Mouse (Mus musculus): ENCODE measurements around the gene Rrp1b. TPM values are rescaled to one million over a fixed set of nuclear protein-coding genes. Genes with fewer than 3 reads are reported as not detected.

Rrp1b gene
- total and polyA plus RNA-seq, 3 experiments = 60.9 to 149 (median 76.7) TPM

DNA sequence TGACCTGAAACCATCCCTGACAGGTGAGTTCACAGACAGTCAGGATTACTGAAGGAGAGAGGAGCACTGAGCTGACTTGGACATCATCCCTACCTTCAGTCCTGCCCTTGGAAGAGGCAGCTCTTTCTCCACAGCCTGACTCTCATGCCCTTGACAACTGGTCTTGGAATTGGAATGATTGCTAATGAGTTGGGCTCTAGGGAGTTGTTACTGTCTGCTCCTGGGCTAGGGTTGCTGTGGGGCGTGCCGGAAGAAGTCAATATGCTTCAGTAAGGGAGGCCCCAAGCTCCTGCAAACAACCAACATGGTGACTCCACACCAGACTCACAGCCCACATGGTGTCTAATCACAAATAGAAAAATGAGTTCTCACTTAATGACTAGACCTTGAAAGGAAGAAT, 21.9 kb downstream of the Rrp1b start:
- no peak for DNase-seq (ENCODE audit: extremely low read depth)
- in situ Hi-C loops (cut with MboI; ENCODE audit: low pct_ligation_motif_present, low pct_unique_long_range_greater_than_20kb, low sequenced_read_pairs) = no loop called here

DNA sequence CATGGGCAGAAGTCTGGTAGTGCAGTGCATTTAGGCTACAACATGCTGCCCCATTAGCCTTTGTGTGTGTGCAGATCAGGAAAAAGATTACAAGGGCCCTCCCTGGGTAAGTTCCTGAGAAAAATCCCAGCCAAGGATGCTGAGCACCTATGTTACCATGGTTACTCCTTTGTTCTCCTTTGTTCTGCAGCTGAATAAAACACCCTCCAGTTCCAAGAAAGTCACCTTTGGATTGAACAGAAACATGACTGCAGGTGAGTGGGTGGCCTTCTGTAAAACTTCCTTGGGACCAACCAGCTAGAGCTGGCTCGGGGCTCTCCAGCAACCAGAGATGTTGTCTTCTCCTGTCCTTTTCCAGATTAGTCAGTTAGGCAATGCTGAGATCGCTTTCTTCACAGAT, 23.2 kb downstream of the Rrp1b start:
- Histone ChIP-seq H3K79me2 (replicated peaks; ENCODE audit: control insufficient read depth, extremely low read depth, insufficient read depth, poor library complexity, severe bottlenecking) (no peaks in the 10 kb centered on the region), H3K4me3 (replicated peaks in 1 of 3; ENCODE audit: low read depth in 2 of 3, low read length in 2 of 3, poor library complexity in 1 of 3) (no peak overlapping the region), H3K27ac (ENCODE audit: insufficient read depth, low read depth) (no peak overlapping the region), H3K4me2 (ENCODE audit: insufficient read depth, low read depth, poor library complexity, severe bottlenecking) (no peak overlapping the region), H3K9ac (ENCODE audit: insufficient read depth, low read depth) (no peak overlapping the region), H3K36me3 (replicated peaks in 1 of 2; ENCODE audit: control insufficient read depth in 1 of 2, insufficient read depth in 1 of 2, low read length in 1 of 2) (peaks cover 78 to 95% of the 10 kb centered on the region in 2 experiments), H3K27me3 (replicated peaks) (no peaks in the 10 kb centered on the region), H3K4me1 (ENCODE audit: control insufficient read depth in 1 of 2, insufficient read depth in 2 of 2) (no peaks in the 10 kb centered on the region), H3K9me3 (replicated peaks; ENCODE audit: low read length) (no peaks in the 10 kb centered on the region)
- dilution Hi-C loops (cut with MboI; ENCODE audit: extremely low pct_ligation_motif_present, extremely low pct_unique_long_range_greater_than_20kb, low sequenced_read_pairs) (no loop called here), in situ Hi-C loops (cut with MboI; ENCODE audit: low pct_ligation_motif_present, low pct_unique_long_range_greater_than_20kb, low sequenced_read_pairs) (no loop called here)
- no peak for TF ChIP-seq UBTF (IDR thresholded peaks at IDR 0.05; ENCODE audit: low read depth, low read length)
- no peak for TF ChIP-seq E2F4 (IDR thresholded peaks at IDR 0.05; ENCODE audit: insufficient replicate concordance, low read depth, low read length)
- no peak for TF ChIP-seq ETS1 (conservative IDR thresholded peaks at IDR 0.05; ENCODE audit: low read depth, low read length)
- no peak for TF ChIP-seq MEF2A (IDR thresholded peaks at IDR 0.05; ENCODE audit: borderline replicate concordance, low read depth, low read length)
- TF ChIP-seq ZMIZ1 (IDR thresholded peaks at IDR 0.05; ENCODE audit: low read depth, low read length) = no peak
- TF ChIP-seq CTCF (conservative IDR thresholded peaks at IDR 0.05 in 1 of 2, IDR thresholded peaks at IDR 0.05 in 1 of 2; ENCODE audit: low read depth in 2 of 2, low read length in 2 of 2) = no peak
- no peak for TF ChIP-seq USF1 (IDR thresholded peaks at IDR 0.05; ENCODE audit: low read depth, low read length)
- no peak for TF ChIP-seq ZKSCAN1 (IDR thresholded peaks at IDR 0.05; ENCODE audit: borderline replicate concordance, low read depth, low read length)
- TF ChIP-seq TBP (conservative IDR thresholded peaks at IDR 0.05; ENCODE audit: low read depth, low read length) = no peak
- no peak for TF ChIP-seq SMC3 (IDR thresholded peaks at IDR 0.05; ENCODE audit: low read depth, low read length)
- no peak for TF ChIP-seq MXI1 (IDR thresholded peaks at IDR 0.05; ENCODE audit: low read depth, low read length)
- no peak for TF ChIP-seq POLR2AphosphoS2 (IDR thresholded peaks at IDR 0.05; ENCODE audit: low read depth, low read length)
- TF ChIP-seq JUND (conservative IDR thresholded peaks at IDR 0.05; ENCODE audit: low read depth, low read length) = no peak
- TF ChIP-seq MAZ (IDR thresholded peaks at IDR 0.05; ENCODE audit: low read depth, low read length) = no peak
- no peak for TF ChIP-seq SIN3A (IDR thresholded peaks at IDR 0.05; ENCODE audit: low read length)
- no peak for TF ChIP-seq MAX (IDR thresholded peaks at IDR 0.05; ENCODE audit: low read length)
- TF ChIP-seq KAT2A (IDR thresholded peaks at IDR 0.05; ENCODE audit: insufficient replicate concordance, low read length) = no peak
- no peak for DNase-seq (ENCODE audit: extremely low read depth)

More for the DNA sequence above, 21.9 kb downstream of the Rrp1b start:
- Histone ChIP-seq H3K4me1 (ENCODE audit: control insufficient read depth in 1 of 2, insufficient read depth in 2 of 2) (no peaks in the 10 kb centered on the region), H3K79me2 (replicated peaks; ENCODE audit: control insufficient read depth, extremely low read depth, insufficient read depth, poor library complexity, severe bottlenecking) (no peaks in the 10 kb centered on the region), H3K27ac (ENCODE audit: insufficient read depth, low read depth) (no peak overlapping the region), H3K9me3 (replicated peaks; ENCODE audit: low read length) (no peaks in the 10 kb centered on the region), H3K27me3 (replicated peaks) (no peaks in the 10 kb centered on the region), H3K9ac (ENCODE audit: insufficient read depth, low read depth) (no peak overlapping the region), H3K36me3 (replicated peaks in 1 of 2; ENCODE audit: control insufficient read depth in 1 of 2, insufficient read depth in 1 of 2, low read length in 1 of 2) (peaks cover 89 to 99% of the 10 kb centered on the region in 2 experiments), H3K4me2 (ENCODE audit: insufficient read depth, low read depth, poor library complexity, severe bottlenecking) (no peak overlapping the region), H3K4me3 (replicated peaks in 1 of 3; ENCODE audit: low read depth in 2 of 3, low read length in 2 of 3, poor library complexity in 1 of 3) (no peak overlapping the region)
- dilution Hi-C loops (cut with MboI; ENCODE audit: extremely low pct_ligation_motif_present, extremely low pct_unique_long_range_greater_than_20kb, low sequenced_read_pairs) = no loop called here
- no peak for TF ChIP-seq TCF12 (IDR thresholded peaks at IDR 0.05; ENCODE audit: low read depth, low read length)
- TF ChIP-seq PAX5 (IDR thresholded peaks at IDR 0.05; ENCODE audit: low read length) = no peak
- TF ChIP-seq MAFK (IDR thresholded peaks at IDR 0.05; ENCODE audit: insufficient replicate concordance, low read length) = no peak
- no peak for TF ChIP-seq EP300 (IDR thresholded peaks at IDR 0.05; ENCODE audit: low read length)
- TF ChIP-seq NRF1 (IDR thresholded peaks at IDR 0.05; ENCODE audit: low read depth, low read length) = no peak
- TF ChIP-seq MAX (IDR thresholded peaks at IDR 0.05; ENCODE audit: low read length) = no peak
- no peak for TF ChIP-seq POLR2A (IDR thresholded peaks at IDR 0.05; ENCODE audit: low read depth, low read length)
- TF ChIP-seq E2F4 (IDR thresholded peaks at IDR 0.05; ENCODE audit: insufficient replicate concordance, low read depth, low read length) = no peak
